Mouse (Mus musculus) heart, postnatal 25 days (tissue): ENCODE data around the gene Wwox. TPM values are rescaled to one million over a fixed set of nuclear protein-coding genes. Genes with fewer than 3 reads are reported as not detected.

Experiments
- DNase-seq: peaks from one replicate; pipeline ENCODE4 v3.0.0; 2022; ENCODE audit warnings: low spot score
- intact Hi-C: fragments of 180-260 bp; cut with DNase I; formaldehyde crosslinking; loops from one replicate; pipeline ENCODE4 v1.15.1; 2025
- total RNA-seq, 2 experiments: library from RNA; stranded (reverse); gene quantifications; 2 replicates each; pipeline ENCODE4 v1.2.3; 2021

Wwox gene
- total RNA-seq, 2 experiments from 2014 or later: 3.9 to 4.0 TPM

DNA sequence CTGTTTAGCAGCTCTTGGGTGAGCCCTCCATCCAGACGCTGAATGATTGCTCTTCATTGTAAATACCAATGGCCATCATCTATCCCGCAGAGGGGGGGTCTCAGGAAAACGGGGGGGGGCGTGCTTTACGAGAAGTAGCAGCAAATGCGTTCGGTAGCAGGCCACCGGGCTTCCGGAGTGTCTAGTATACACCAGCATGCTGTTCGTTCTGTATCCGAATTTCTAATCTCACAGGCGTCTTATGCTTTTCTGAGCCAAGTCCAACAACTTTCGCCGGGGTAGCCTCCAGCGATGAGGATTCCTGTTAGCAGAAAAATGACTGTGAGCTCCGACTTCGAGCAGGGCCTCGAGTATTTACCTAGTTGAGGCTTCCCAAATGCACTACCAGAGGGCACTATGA is 719.8 kb downstream of the Wwox start:
- intact Hi-C loops: no loop called here
- DNase-seq: no peak

DNA sequence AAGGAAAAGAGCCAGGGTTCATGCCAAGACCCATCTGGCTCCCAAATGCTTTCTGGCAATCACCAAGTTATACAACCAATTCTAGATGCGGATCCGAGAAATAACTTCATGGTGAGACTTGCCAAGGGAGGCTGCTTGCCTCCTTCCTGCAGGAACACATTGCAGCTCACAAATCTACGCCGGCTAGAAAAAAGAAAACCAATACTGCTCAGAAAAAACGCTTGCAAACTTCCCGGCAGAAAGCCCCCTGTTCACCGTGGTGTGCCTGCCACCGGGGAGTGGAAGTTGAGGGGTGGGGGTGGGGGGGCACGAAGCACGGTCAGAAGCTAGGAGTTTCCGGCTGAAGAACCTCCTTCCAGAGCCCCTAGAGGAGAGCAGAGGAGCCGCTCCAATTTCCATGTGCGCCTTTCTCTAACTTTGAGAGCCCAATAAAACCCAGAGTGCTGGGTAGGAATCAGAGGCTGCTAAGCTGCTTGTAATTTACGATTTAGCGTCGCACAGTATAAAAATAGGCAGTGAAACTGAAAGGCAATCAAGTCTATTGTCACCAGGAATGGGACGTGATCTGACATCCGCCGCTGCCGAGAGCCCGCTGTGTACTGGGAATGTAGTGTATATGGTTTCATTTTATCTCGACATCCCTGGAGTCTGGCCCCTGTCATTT is 720.4 kb downstream of the Wwox start:
- DNase-seq: no peak
- intact Hi-C loops: no loop called here

GRCm38 (mm10) chr8:115160407-115160806 is 721.0 kb downstream of the Wwox start:
- no peak for DNase-seq
- intact Hi-C loops: no loop called here

DNA sequence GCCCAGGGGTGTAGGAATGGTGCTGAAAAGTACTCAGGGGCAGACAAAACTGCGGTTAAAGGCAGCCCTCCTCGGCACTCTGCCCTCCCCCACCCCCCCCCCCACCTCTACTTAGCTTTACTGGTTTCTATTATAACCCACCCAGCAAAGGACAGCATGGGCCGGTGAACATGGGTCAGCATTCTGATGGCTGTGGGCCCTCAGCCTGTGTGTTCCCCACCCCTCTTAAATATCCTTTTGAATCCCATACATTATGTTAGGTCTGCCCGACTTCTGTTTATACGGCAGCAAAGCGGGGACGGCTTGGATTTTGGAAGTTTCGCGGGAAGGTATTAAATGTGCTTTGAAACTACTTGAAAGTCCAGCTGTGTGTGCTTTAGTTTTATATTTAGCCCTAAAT is 722.1 kb downstream of the Wwox start:
- intact Hi-C loops: no loop called here
- DNase-seq: no peak

GRCm38 (mm10) chr8:115164872-115165271 is 725.4 kb downstream of the Wwox start:
- DNase-seq: no peak
- intact Hi-C loops: no loop called here

DNA sequence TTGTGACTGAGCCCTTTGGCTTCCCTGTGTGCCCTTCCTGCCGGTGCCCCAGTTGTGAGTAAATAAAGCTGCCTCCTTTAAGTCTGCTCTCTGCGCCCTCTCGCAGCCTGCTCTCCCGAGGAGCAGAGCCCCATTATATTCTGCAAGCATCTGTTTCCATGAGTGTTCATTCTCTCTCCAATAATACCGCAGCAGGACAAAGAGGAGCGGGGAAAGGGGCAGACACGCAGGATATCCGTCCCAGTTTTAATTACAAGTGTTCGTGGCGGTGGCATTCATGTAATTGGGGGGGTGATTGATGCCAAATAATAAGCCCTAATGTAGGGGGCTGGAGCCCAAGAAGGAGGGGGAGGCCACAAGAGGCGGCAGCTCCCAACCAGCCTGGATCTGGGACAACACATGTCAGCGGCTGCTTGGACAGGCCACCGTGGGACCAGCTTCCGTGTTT is 734.2 kb downstream of the Wwox start:
- DNase-seq: no peak
- intact Hi-C loops: no loop called here

GRCm38 (mm10) chr8:115185431-115185964 is 746.0 kb downstream of the Wwox start:
- intact Hi-C loops: no loop called here
- no peak for DNase-seq

GRCm38 (mm10) chr8:115186121-115186811 is 746.8 kb downstream of the Wwox start:
- intact Hi-C loops: no loop called here
- DNase-seq: no peak

DNA sequence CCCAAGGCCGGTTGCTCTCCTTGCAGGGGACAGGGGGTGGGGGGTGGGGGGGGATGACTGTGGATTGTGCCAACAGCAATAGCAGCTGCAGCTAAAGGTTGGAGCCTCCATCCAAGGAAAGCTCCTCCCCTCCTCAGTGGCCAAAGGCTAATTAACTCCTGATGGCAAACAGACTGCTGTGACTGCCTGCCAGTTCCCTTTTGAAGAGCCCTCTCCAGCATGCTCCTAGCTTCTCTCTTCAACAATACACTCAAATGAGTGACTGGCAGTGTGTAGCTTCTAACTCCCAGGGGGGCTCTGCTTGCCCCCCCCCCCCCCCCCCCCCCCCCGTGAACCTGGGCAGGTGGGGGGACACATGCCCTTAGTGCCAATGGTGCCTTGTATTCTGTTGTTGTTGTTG is 747.4 kb downstream of the Wwox start:
- DNase-seq: no peak
- intact Hi-C loops: no loop called here

- DNase-seq: no peak
- intact Hi-C loops: no loop called here
These were observed 749.0 kb downstream of the Wwox start for GRCm38 (mm10) chr8:115188446-115188845.

DNA sequence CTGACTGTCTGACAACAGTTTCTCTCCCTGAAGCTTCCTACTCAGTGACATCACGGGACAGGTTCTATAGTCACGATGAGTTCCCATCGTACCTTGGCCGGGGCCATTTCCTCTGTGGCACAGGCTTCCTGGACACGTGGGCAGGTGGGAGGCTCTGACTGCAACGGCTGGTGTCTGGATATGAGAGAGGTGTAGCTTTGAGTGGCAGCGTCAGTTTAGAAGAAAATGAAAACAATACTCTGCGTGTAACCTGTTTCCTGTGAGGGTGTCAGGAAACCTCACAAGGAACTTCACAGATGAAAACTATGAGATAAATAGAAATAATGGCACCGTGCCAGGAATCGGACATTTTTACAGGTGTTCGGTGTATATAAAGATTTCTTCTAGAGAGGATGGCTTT is 750.4 kb downstream of the Wwox start:
- intact Hi-C loops: no loop called here
- DNase-seq: no peak

GRCm38 (mm10) chr8:115193767-115194166 is 754.3 kb downstream of the Wwox start:
- DNase-seq: no peak
- intact Hi-C loops: no loop called here

GRCm38 (mm10) chr8:115195334-115195733 is 755.9 kb downstream of the Wwox start:
- intact Hi-C loops: no loop called here
- no peak for DNase-seq

GRCm38 (mm10) chr8:115196859-115197258 is 757.4 kb downstream of the Wwox start:
- no peak for DNase-seq
- intact Hi-C loops: no loop called here

GRCm38 (mm10) chr8:115199204-115199603 is 759.7 kb downstream of the Wwox start:
- intact Hi-C loops: no loop called here
- DNase-seq: no peak

DNA sequence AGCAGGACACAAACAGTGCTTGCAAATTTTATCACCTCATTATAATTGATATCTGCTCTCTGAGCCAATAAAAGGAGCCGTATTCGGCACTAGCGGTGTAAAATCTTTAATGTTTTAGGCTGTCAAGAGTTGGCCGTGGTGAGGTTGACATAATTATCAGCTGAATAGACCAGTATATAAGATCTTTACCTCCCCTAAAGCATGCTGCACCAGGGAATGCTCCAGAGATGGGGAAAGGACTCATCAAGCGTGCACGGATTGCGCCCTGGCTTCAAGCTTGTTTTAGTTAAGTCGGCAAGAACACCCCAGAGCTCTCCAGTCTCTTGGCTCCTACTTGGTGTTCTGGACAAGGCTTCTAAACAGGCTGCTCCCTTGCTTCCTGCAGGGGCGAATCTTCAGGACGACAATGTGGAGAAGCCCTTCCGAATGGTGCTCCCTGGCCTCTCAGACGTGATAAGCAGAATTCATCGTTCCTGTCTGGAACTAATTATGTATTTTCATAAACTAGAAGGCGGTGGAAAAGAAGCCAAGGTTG is 760.2 kb downstream of the Wwox start:
- intact Hi-C loops: no loop called here
- DNase-seq: no peak

DNA sequence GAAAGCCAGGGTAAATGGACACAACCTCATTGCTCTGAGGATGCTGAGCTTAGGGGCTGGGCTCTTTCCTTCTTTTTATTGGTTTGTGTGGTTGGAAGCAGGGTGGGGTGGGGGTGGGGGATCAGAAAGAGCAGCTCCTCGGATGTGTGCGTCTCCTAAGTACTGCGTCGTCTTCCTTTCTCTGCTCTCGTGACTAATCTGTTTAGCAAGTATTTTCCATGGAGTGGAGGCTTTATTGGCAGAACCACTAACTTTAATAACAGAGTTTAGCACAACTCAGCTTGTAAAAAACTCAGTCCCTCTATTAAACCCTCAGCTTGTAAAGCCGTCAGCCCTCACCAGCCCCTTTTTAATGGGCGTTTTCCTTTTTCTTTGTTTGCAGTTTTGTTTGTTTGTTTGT is 762.3 kb downstream of the Wwox start:
- intact Hi-C loops: no loop called here
- no peak for DNase-seq

- intact Hi-C loops: no loop called here
- no peak for DNase-seq
These were observed 768.0 kb downstream of the Wwox start for GRCm38 (mm10) chr8:115207480-115207879.

- intact Hi-C loops: no loop called here
- no peak for DNase-seq
These were observed 769.1 kb downstream of the Wwox start for GRCm38 (mm10) chr8:115208415-115209192.

DNA sequence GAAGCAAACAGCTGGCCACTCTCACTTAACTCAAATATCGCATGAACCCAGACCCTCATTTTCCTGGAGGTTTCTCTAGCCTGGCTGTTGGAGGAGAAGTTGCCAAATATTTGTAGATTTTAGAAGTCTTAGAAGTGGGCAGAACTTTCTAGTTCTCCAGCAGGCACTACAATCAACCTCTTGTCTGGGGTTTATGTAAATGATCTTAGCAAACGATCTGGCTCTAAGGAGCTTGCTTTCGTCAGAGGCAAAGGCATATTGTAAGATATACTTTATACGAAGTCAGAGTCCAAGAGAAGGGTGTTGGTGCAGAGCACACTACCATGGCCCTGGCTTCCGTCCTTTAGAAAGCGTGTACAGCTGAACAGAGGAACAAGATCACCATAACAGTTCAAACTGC is 770.6 kb downstream of the Wwox start:
- no peak for DNase-seq
- intact Hi-C loops: no loop called here

- intact Hi-C loops: no loop called here
These were observed 773.7 kb downstream of the Wwox start for GRCm38 (mm10) chr8:115213126-115213525.

More at GRCm38 (mm10) chr8:115213126-115213525, 773.7 kb downstream of the Wwox start:
- DNase-seq: no peak
